Mouse (Mus musculus) hindbrain, embryonic 14.5 days (tissue): ENCODE measurements around the gene Fhl5. TPM values are rescaled to one million over a fixed set of nuclear protein-coding genes. Genes with fewer than 3 reads are reported as not detected.

Experiments used
- polyA plus RNA-seq: library from polyadenylated mRNA; unstranded; fragments of >200 nt; fragmentation: Nextera tagmentation; extraction: Ambion mirVana; gene quantifications from 2 replicates; pipeline ENCODE4 v1.2.1, GENCODE M21; 2014

Gene Fhl5
- polyA plus RNA-seq, 1 experiment from 2014 or later: 0.24 TPM

Other genes with a start within 250 kb of the Fhl5 start
- gene Ufl1, start 38.9 kb upstream of the Fhl5 start, polyA plus RNA-seq: 42.3 and 44.3 TPM in 2 replicates